Mouse (Mus musculus) heart, embryonic 16.5 days (tissue): ENCODE data around the gene Zglp1. TPM values are rescaled to one million over a fixed set of nuclear protein-coding genes. Genes with fewer than 3 reads are reported as not detected.

Experiments used
- ATAC-seq: fragments of 200-750 bp; cut with Nextera tagmentation; replicated peaks from 2 replicates; pipeline ENCODE4 v1.8.0; 2017; ENCODE audit warnings: moderate number of reproducible peaks; ENCODE audit not compliant: insufficient read depth, low FRiP score; ENCODE audit errors: extremely low read depth
- H3K27ac ChIP-seq: fragments of 300-500 bp; sonication (generic); 2 replicates; pipeline ENCODE4 v1.5.1; 2014; ENCODE audit warnings: mild to moderate bottlenecking, low read length, control low read depth, moderate library complexity
- H3K27me3 ChIP-seq: fragments of 300-500 bp; sonication (generic); 2 replicates; pipeline ENCODE4 v1.6.1; 2014; ENCODE audit warnings: low read length, mixed read lengths; ENCODE audit not compliant: control insufficient read depth, insufficient read depth
- H3K36me3 ChIP-seq: fragments of 300-500 bp; sonication (generic); 2 replicates; pipeline ENCODE4 v1.6.1; 2014; ENCODE audit not compliant: control insufficient read depth, insufficient read depth
- H3K4me1 ChIP-seq: fragments of 300-500 bp; sonication (generic); 2 replicates; pipeline ENCODE4 v1.6.1; 2014; ENCODE audit warnings: low read length, mixed read lengths; ENCODE audit not compliant: control insufficient read depth, insufficient read depth
- H3K4me2 ChIP-seq: fragments of 300-500 bp; sonication (generic); 2 replicates; pipeline ENCODE4 v1.6.1; 2014; ENCODE audit warnings: low read depth, mild to moderate bottlenecking, control low read depth, low read length
- H3K4me3 ChIP-seq: fragments of 300-500 bp; sonication (generic); 2 replicates; pipeline ENCODE4 v1.5.1; 2014; ENCODE audit warnings: mild to moderate bottlenecking, control low read depth, low read length
- H3K9ac ChIP-seq: fragments of 300-500 bp; sonication (generic); 2 replicates; pipeline ENCODE4 v1.6.1; 2014; ENCODE audit warnings: low read length, control low read depth
- H3K9me3 ChIP-seq: fragments of 300-500 bp; sonication (generic); replicated peaks from 2 replicates; pipeline ENCODE4 v1.6.1; 2016; ENCODE audit warnings: low read length; ENCODE audit not compliant: control insufficient read depth
- WGBS: fragments of 180-500 bp; shearing (Covaris S2); extraction: QIAGEN DNeasy Blood & Tissue Kit; methylation state at CpG from one replicate; pipeline ENCODE4 v1.1.7; 2014; 5-methylcytosine and 5-hydroxymethylcytosine counted together
- polyA plus RNA-seq: library from polyadenylated mRNA; unstranded; fragments of >200 nt; fragmentation: Nextera tagmentation; extraction: Ambion mirVana; gene quantifications from 2 replicates; pipeline ENCODE4 v1.2.1, GENCODE M21; 2015

The Zglp1 gene
- polyA plus RNA-seq, 1 experiment from 2014 or later, result 0.77 TPM

DNA sequence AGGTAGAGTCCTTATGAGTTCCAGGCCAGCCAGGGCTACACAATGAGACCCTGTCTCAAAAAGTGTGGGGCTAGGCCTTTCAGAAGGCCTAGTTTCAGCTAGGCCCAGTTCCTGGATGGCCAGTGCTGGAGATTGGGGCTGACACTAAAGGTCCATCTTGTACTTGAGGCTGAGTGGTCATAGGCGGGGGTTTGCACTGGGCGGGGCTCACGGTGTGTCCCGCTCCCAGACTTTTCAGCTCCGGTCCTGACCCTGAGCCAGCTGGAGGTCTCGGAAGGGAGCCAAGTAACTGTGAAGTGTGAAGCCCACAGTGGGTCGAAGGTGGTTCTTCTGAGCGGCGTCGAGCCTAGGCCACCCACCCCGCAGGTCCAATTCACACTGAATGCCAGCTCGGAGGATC, 40.0 kb downstream of the Zglp1 start:
- Histone ChIP-seq H3K4me1 (peaks cover 23% of the 10 kb centered on the region), H3K9me3 (no peaks in the 10 kb centered on the region), H3K36me3 (no peaks in the 10 kb centered on the region), H3K9ac (no peak overlapping the region), H3K4me3 (no peak overlapping the region), H3K27me3 (peaks cover 3% of the 10 kb centered on the region), H3K27ac (no peak overlapping the region), H3K4me2 (no peak overlapping the region)
- WGBS, result 79% methylated on average over 12 of the region's 12 CpGs
- ATAC-seq, result no peak

DNA sequence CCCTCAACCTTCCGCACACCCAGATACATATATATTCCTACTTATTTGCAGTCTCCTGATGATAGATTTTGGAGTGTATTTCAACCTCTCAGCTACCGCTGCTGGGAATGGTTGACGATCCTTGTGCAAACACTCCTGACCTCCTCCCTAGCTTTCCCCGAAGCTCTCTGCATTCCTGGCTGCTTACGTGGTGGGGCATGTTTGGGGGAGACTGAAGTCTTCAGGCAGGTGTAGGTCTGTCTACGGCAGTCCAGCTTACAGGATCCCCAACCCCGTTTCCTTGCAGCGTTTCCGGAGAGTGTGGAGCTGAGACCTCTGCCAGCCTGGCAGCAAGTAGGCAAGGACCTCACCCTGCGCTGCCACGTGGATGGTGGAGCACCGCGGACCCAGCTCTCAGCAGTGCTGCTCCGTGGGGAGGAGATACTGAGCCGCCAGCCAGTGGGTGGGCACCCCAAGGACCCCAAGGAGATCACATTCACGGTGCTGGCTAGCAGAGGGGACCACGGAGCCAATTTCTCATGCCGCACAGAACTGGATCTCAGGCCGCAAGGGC, 41.6 kb downstream of the Zglp1 start:
- no peak overlapping the region for H3K4me2 ChIP-seq
- no peak overlapping the region for H3K27ac ChIP-seq
- no peaks in the 10 kb centered on the region; the same call in 1 of the 2 replicates for H3K27me3 ChIP-seq
- ATAC-seq, result no peak
- H3K9me3 ChIP-seq, result no peaks in the 10 kb centered on the region
- 64% methylated on average over 19 of the region's 19 CpGs for WGBS
- peaks cover 14% of the 10 kb centered on the region for H3K4me1 ChIP-seq
- H3K4me3 ChIP-seq, result no peak overlapping the region
- no peaks in the 10 kb centered on the region for H3K36me3 ChIP-seq
- no peak overlapping the region for H3K9ac ChIP-seq

DNA sequence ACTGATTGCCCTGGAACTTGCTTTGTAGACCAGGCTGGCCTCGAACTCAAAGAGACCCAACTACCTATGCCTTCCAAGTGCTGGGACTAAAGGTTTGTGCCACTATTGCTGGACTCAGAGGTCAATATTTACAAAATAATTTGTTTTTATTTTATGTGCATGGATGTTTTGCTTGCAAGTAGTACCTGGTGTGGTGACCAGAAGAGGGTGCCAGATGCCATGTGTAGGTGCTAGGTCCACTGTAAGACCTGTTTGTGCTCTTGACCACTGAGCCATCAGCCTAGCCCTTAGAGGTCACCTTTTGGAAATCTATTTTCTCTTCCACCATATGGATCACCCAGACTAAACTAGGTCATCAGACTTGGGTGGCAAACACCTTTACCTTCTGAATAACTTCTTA, 44.2 kb downstream of the Zglp1 start:
- 83% methylated on average over 1 of the region's 1 CpGs for WGBS
- H3K4me2 ChIP-seq, result no peak overlapping the region
- no peaks in the 10 kb centered on the region for H3K36me3 ChIP-seq
- no peaks in the 10 kb centered on the region for H3K9me3 ChIP-seq
- no peak for ATAC-seq
- no peak overlapping the region for H3K27ac ChIP-seq
- no peaks in the 10 kb centered on the region for H3K4me1 ChIP-seq
- H3K4me3 ChIP-seq, result no peak overlapping the region
- no peaks in the 10 kb centered on the region for H3K27me3 ChIP-seq
- H3K9ac ChIP-seq, result no peak overlapping the region

DNA sequence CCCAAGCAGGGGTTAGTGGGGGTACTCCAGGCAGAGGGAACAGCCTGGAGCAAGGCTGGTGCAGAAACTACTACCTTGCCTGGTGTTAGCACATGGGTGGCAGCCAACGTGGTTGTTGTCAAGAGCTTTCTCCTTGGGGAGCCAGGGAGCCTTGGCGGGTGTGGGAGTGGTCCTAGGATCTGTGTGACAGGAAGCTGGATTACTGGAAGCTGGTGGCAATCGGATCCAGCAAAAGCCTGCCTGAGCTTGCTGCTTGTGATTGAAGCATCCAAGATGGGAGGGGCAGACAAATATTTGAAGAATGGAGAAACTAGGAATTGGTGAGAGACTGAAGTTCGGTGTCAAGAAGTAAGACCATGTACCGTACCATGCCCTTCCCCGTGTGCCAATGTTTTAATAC, 44.6 kb downstream of the Zglp1 start:
- Histone ChIP-seq H3K9ac (no peak overlapping the region), H3K4me1 (no peaks in the 10 kb centered on the region), H3K4me3 (no peak overlapping the region), H3K4me2 (no peak overlapping the region), H3K9me3 (no peaks in the 10 kb centered on the region), H3K27ac (no peak overlapping the region), H3K27me3 (peaks cover 4% of the 10 kb centered on the region), H3K36me3 (no peaks in the 10 kb centered on the region)
- no peak for ATAC-seq
- WGBS, result 52% methylated on average over 6 of the region's 6 CpGs

DNA sequence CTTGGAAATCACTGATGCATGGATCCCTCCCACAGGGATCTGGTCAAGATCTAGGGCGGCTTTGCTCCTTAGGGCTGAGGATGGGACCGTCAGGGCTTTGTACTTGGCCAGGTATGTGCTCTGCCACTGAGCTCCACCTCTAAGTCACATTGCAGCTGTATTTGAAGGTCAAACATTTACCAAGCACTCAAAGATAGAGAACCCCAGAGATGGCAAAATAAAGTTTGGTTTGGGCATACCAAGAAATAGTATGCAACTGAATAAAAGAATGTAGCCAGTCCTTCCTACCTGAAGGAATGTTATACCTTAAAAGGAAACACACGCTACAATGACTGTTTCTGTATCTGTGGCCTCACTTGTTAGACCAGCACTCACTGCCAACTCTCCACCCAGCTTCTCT, 45.5 kb downstream of the Zglp1 start:
- Histone ChIP-seq H3K27ac (no peak overlapping the region), H3K9ac (no peak overlapping the region), H3K4me3 (no peak overlapping the region), H3K4me2 (no peak overlapping the region), H3K36me3 (no peaks in the 10 kb centered on the region), H3K27me3 (peaks cover 11% of the 10 kb centered on the region), H3K9me3 (no peaks in the 10 kb centered on the region), H3K4me1 (no peaks in the 10 kb centered on the region)
- WGBS, result 79% methylated on average over 3 of the region's 3 CpGs
- ATAC-seq, result no peak

- 68% methylated on average over 2 of the region's 2 CpGs for WGBS
- Histone ChIP-seq H3K9ac (no peak overlapping the region), H3K36me3 (no peaks in the 10 kb centered on the region), H3K27me3 (peaks cover 21% of the 10 kb centered on the region), H3K27ac (no peak overlapping the region), H3K4me1 (peaks cover 13% of the 10 kb centered on the region), H3K9me3 (no peaks in the 10 kb centered on the region), H3K4me2 (no peak overlapping the region), H3K4me3 (no peak overlapping the region)
- ATAC-seq, result no peak
Measured at GRCm38 (mm10) chr9:21018600-21018999, 48.3 kb downstream of the Zglp1 start.

- peak overlapping the region; percentile 51 for H3K4me3 ChIP-seq
- no peaks in the 10 kb centered on the region for H3K9me3 ChIP-seq
- no peak overlapping the region for H3K27ac ChIP-seq
- peak overlapping the region; percentile 72 for H3K4me2 ChIP-seq
- H3K36me3 ChIP-seq, result no peaks in the 10 kb centered on the region
- 36% methylated on average over 4 of the region's 4 CpGs for WGBS
- peaks cover 21% of the 10 kb centered on the region for H3K27me3 ChIP-seq
- H3K9ac ChIP-seq, result no peak overlapping the region
- H3K4me1 ChIP-seq, result peaks cover 13% of the 10 kb centered on the region
- no peak for ATAC-seq
Measured at GRCm38 (mm10) chr9:21017177-21017575, 49.7 kb downstream of the Zglp1 start.

- no peak for ATAC-seq
- peaks cover 13% of the 10 kb centered on the region for H3K4me1 ChIP-seq
- no peaks in the 10 kb centered on the region for H3K36me3 ChIP-seq
- H3K4me2 ChIP-seq, result peak overlapping the region; percentile 72
- WGBS, result 7% methylated on average over 17 of the region's 17 CpGs
- H3K27ac ChIP-seq, result no peak overlapping the region
- peaks cover 21% of the 10 kb centered on the region for H3K27me3 ChIP-seq
- no peaks in the 10 kb centered on the region for H3K9me3 ChIP-seq
- H3K4me3 ChIP-seq, result peak overlapping the region; percentile 51
- peak overlapping the region; percentile 53 for H3K9ac ChIP-seq
Measured at GRCm38 (mm10) chr9:21016331-21017176, 50.3 kb downstream of the Zglp1 start.

GRCm38 (mm10) chr9:21015571-21016130, 51.2 kb downstream of the Zglp1 start, which contains the start of gene Icam1:
Gene Icam1, plus strand, starts transcription at chr9:21015985.
- H3K4me1 ChIP-seq, result peaks cover 13% of the 10 kb centered on the region
- peak within 1 kb of the TSS; percentile 60 for H3K9ac ChIP-seq
- peaks cover 21% of the 10 kb centered on the region for H3K27me3 ChIP-seq
- H3K4me3 ChIP-seq, result peak within 1 kb of the TSS; percentile 51
- H3K36me3 ChIP-seq, result no peaks in the 10 kb centered on the region
- H3K4me2 ChIP-seq, result peak within 1 kb of the TSS; percentile 72
- ATAC-seq, result peak; percentile 68
- no peaks in the 10 kb centered on the region for H3K9me3 ChIP-seq
- 2% methylated on average over 30 of the region's 30 CpGs for WGBS
- peak within 1 kb of the TSS; percentile 53 for H3K27ac ChIP-seq
